Mouse (Mus musculus): ENCODE results near the gene Specc1l. TPM values are rescaled to one million over a fixed set of nuclear protein-coding genes. Genes with fewer than 3 reads are reported as not detected.

Specc1l gene
- polyA plus RNA-seq, 1 experiment from 2014 or later, result 13.3 TPM

DNA sequence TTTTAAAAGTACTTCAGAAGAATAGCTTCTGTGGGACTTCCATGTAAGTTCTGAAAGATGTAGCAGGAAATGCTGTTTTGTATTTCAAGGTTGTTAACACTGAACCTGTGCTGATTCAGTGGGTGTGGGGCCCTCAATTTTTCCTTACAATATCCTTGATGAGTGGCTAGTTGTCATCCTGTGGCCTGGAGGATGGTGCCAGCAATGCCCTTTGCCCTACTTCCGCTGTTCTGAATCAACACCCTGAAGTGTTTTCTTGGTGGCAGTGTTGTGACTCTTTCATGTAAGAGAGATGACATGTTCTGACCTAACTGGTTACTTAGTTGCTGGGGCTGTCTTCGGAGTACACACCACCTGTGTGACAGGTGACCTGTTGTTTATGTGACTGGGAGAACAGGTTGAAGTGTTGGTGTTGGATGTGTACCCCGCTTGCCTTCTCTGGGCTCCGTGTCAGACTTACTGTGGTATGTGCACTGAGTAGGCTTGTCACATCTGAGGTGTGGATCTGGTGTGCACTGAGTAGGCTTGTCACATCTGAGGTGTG is 20.8 kb downstream of the Specc1l start:
- no peak overlapping the region for H3K27ac ChIP-seq (ENCODE audit: low read depth, low read length)
- H3K36me3 ChIP-seq (ENCODE audit: control insufficient read depth, insufficient read depth, low read length), result peaks cover 8% of the 10 kb centered on the region; the same call in 1 of the 2 replicates
- no peaks in the 10 kb centered on the region for H3K27me3 ChIP-seq (replicated peaks; ENCODE audit: control insufficient read depth, insufficient read depth, low read length)
- ATAC-seq (replicated peaks; ENCODE audit: low FRiP score), result no peak
- 96% methylated on average over 4 of the region's 4 CpGs for WGBS
- H3K9me3 ChIP-seq (ENCODE audit: control insufficient read depth, low read length), result no peaks in the 10 kb centered on the region
- DNase-seq (ENCODE audit: low spot score), result no peak
- H3K4me1 ChIP-seq (replicated peaks; ENCODE audit: control insufficient read depth, insufficient read depth, low read length), result no peaks in the 10 kb centered on the region
- no peak overlapping the region for H3K4me2 ChIP-seq
- H3K4me3 ChIP-seq (ENCODE audit: low read depth, low read length), result no peak overlapping the region
- H3K9ac ChIP-seq (ENCODE audit: low read depth, low read length), result no peak overlapping the region

DNA sequence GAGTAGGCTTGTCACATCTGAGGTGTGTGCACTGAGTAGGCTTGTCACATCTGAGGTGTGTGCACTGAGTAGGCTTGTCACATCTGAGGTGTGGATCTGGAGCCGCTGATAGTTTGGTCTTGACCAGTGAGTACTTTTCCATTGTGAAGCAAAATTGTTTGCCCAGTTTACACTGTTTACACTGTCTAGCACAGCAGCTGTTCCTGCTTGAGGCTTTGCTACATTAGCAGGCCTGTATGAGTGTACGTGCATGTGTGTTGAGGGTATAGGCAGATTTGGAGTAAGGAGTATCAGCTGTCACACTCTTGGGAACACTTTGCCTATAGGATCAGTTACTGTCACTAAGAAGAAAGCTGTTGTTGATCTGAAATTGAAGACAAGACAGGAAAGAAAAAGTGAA is 21.6 kb downstream of the Specc1l start:
- DNase-seq (ENCODE audit: low spot score), result no peak
- WGBS, result 85% methylated on average over 2 of the region's 2 CpGs
- peaks cover 8% of the 10 kb centered on the region; the same call in 1 of the 2 replicates for H3K36me3 ChIP-seq (ENCODE audit: control insufficient read depth, insufficient read depth, low read length)
- no peaks in the 10 kb centered on the region for H3K4me1 ChIP-seq (replicated peaks; ENCODE audit: control insufficient read depth, insufficient read depth, low read length)
- H3K27me3 ChIP-seq (replicated peaks; ENCODE audit: control insufficient read depth, insufficient read depth, low read length), result no peaks in the 10 kb centered on the region
- no peaks in the 10 kb centered on the region for H3K9me3 ChIP-seq (ENCODE audit: control insufficient read depth, low read length)
- no peak overlapping the region for H3K4me2 ChIP-seq
- H3K27ac ChIP-seq (ENCODE audit: low read depth, low read length), result no peak overlapping the region
- H3K4me3 ChIP-seq (ENCODE audit: low read depth, low read length), result no peak overlapping the region
- H3K9ac ChIP-seq (ENCODE audit: low read depth, low read length), result no peak overlapping the region
- ATAC-seq (replicated peaks; ENCODE audit: low FRiP score), result no peak

DNA sequence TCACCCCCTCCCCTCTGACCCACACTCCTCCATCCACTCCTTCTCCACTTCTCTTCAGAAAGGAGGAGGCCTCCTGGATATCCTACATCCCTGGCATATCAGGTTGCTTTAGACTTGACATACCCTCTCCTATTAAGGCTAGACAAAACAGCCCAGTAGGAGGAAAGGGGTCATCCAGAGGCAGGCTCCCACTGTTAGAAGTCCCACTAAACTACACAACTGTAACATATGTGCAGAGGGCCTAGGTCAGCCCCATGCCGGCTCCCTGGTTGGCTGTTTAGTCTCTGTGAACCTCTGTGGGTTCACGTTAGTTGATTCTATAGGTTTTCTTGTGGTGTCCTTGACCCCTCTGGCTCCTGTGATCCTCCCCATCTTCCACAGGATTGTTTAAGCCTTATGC is 23.9 kb downstream of the Specc1l start:
- H3K9ac ChIP-seq (ENCODE audit: low read depth, low read length), result no peak overlapping the region
- H3K4me2 ChIP-seq, result no peak overlapping the region
- no peaks in the 10 kb centered on the region for H3K27me3 ChIP-seq (replicated peaks; ENCODE audit: control insufficient read depth, insufficient read depth, low read length)
- no peaks in the 10 kb centered on the region for H3K9me3 ChIP-seq (ENCODE audit: control insufficient read depth, low read length)
- peaks cover 8% of the 10 kb centered on the region; the same call in 1 of the 2 replicates for H3K36me3 ChIP-seq (ENCODE audit: control insufficient read depth, insufficient read depth, low read length)
- WGBS, result 75% methylated on average over 2 of the region's 2 CpGs
- no peak overlapping the region for H3K4me3 ChIP-seq (ENCODE audit: low read depth, low read length)
- no peaks in the 10 kb centered on the region for H3K4me1 ChIP-seq (replicated peaks; ENCODE audit: control insufficient read depth, insufficient read depth, low read length)
- no peak for ATAC-seq (replicated peaks; ENCODE audit: low FRiP score)
- no peak for DNase-seq (ENCODE audit: low spot score)
- H3K27ac ChIP-seq (ENCODE audit: low read depth, low read length), result no peak overlapping the region

DNA sequence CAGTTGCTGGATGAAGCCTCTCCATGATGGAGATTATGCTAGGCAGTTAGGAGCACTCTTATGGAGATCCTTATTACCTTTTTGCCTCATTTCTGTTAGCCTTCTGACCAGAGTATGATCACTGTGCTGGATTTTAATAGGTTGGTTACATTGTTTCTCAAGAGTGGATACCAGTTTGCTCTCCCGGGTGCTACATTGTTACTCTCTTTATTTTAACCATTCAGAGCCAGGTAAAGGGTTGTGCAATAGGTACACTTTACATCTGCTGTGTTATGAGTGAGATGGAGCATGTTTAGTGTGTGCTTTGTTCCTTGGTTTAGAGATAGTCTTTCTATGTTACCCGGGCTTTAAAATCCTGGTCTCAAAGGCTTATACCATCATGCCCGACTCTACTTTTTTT is 24.3 kb downstream of the Specc1l start:
- H3K36me3 ChIP-seq (ENCODE audit: control insufficient read depth, insufficient read depth, low read length), result peaks cover 8% of the 10 kb centered on the region; the same call in 1 of the 2 replicates
- DNase-seq (ENCODE audit: low spot score) (no peak), ATAC-seq (replicated peaks; ENCODE audit: low FRiP score) (no peak)
- H3K27me3 ChIP-seq (replicated peaks; ENCODE audit: control insufficient read depth, insufficient read depth, low read length), result no peaks in the 10 kb centered on the region
- no peak overlapping the region for H3K9ac ChIP-seq (ENCODE audit: low read depth, low read length)
- no peaks in the 10 kb centered on the region for H3K4me1 ChIP-seq (replicated peaks; ENCODE audit: control insufficient read depth, insufficient read depth, low read length)
- H3K4me3 ChIP-seq (ENCODE audit: low read depth, low read length), result no peak overlapping the region
- H3K4me2 ChIP-seq, result no peak overlapping the region
- H3K27ac ChIP-seq (ENCODE audit: low read depth, low read length), result no peak overlapping the region
- 94% methylated on average over 3 of the region's 3 CpGs for WGBS
- H3K9me3 ChIP-seq (ENCODE audit: control insufficient read depth, low read length), result no peaks in the 10 kb centered on the region

DNA sequence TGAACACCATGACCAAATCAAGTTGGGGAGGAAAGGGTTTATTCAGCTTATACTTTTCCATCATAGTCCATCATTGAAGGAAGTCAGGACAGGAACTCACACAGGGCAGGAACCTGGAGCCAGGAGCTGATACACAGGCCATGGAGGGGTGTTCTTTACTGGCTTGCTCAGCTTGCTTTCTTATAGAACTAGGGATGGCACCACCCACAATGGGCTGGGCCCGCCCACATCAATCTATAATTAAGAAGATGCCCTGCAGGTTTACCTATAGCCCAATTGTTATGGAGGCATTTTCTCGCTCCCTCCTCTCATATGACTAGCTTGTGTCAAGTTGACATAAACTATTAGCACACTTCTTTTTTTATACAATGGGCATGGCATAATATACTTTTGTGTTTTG is 25.3 kb downstream of the Specc1l start:
- H3K36me3 ChIP-seq (ENCODE audit: control insufficient read depth, insufficient read depth, low read length), result peaks cover 8% of the 10 kb centered on the region
- H3K27me3 ChIP-seq (replicated peaks; ENCODE audit: control insufficient read depth, insufficient read depth, low read length), result no peaks in the 10 kb centered on the region
- no peak overlapping the region for H3K4me3 ChIP-seq (ENCODE audit: low read depth, low read length)
- no peak overlapping the region for H3K9ac ChIP-seq (ENCODE audit: low read depth, low read length)
- ATAC-seq (replicated peaks; ENCODE audit: low FRiP score), result no peak
- no peaks in the 10 kb centered on the region for H3K9me3 ChIP-seq (ENCODE audit: control insufficient read depth, low read length)
- DNase-seq (ENCODE audit: low spot score), result no peak
- H3K4me2 ChIP-seq, result no peak overlapping the region
- 89% methylated on average over 2 of the region's 2 CpGs for WGBS
- no peak overlapping the region for H3K27ac ChIP-seq (ENCODE audit: low read depth, low read length)
- no peaks in the 10 kb centered on the region for H3K4me1 ChIP-seq (replicated peaks; ENCODE audit: control insufficient read depth, insufficient read depth, low read length)

DNA sequence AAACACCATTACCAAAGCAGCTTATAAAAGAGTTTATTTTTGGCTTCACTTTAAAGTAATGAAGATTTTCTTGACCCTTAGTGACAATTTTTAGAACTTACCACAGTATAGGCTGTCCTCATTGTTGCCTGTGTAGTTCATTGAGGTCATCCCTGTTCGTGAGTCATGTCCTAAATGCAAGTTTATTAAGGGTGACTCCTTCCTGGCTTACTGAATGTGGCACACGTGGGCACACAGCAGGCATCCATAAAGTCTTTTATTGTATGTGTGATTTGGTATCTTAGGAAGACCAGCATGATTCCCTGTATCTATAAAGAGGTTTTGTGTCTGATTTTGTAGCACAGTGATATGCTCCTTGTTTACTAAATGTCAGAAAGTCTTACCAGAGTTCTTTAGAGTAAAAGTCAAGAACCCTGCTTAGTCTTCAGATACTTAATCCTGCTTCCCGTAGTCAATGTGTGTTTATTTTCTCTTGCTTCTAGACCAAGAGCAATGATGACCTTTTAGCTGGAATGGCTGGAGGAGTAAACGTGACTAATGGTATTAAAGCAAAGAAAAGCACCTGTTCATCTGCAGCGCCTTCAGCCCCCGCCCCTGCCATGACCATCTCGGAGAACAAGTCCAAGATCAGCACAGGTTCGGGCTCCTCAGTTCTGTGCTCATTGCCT is 28.8 kb downstream of the Specc1l start:
- WGBS, result 89% methylated on average over 8 of the region's 8 CpGs
- H3K27ac ChIP-seq (ENCODE audit: low read depth, low read length), result no peak overlapping the region
- H3K27me3 ChIP-seq (replicated peaks; ENCODE audit: control insufficient read depth, insufficient read depth, low read length), result no peaks in the 10 kb centered on the region
- DNase-seq (ENCODE audit: low spot score), result no peak
- no peaks in the 10 kb centered on the region for H3K9me3 ChIP-seq (ENCODE audit: control insufficient read depth, low read length)
- H3K4me3 ChIP-seq (ENCODE audit: low read depth, low read length), result no peak overlapping the region
- peaks cover 20% of the 10 kb centered on the region for H3K36me3 ChIP-seq (ENCODE audit: control insufficient read depth, insufficient read depth, low read length)
- ATAC-seq (replicated peaks; ENCODE audit: low FRiP score), result no peak
- H3K9ac ChIP-seq (ENCODE audit: low read depth, low read length), result no peak overlapping the region
- no peak overlapping the region for H3K4me2 ChIP-seq
- H3K4me1 ChIP-seq (replicated peaks; ENCODE audit: control insufficient read depth, insufficient read depth, low read length), result no peaks in the 10 kb centered on the region

DNA sequence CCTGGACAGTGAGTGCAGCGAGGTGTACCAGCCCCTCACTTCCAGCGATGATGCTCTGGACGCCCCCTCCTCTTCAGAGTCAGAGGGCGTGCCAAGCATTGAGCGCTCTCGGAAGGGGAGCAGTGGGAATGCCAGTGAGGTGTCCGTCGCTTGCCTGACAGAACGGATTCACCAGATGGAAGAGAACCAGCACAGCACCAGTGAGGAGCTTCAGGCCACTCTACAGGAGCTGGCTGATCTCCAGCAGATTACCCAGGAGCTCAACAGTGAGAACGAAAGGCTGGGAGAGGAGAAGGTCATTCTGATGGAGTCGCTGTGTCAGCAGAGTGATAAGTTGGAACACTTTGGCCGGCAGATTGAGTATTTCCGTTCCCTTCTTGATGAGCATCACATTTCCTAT is 33.9 kb downstream of the Specc1l start:
- Histone ChIP-seq H3K27me3 (replicated peaks; ENCODE audit: control insufficient read depth, insufficient read depth, low read length) (no peaks in the 10 kb centered on the region), H3K9me3 (ENCODE audit: control insufficient read depth, low read length) (no peaks in the 10 kb centered on the region), H3K27ac (ENCODE audit: low read depth, low read length) (no peak overlapping the region), H3K36me3 (ENCODE audit: control insufficient read depth, insufficient read depth, low read length) (peaks cover 31% of the 10 kb centered on the region), H3K9ac (ENCODE audit: low read depth, low read length) (no peak overlapping the region), H3K4me2 (no peak overlapping the region), H3K4me3 (ENCODE audit: low read depth, low read length) (no peak overlapping the region), H3K4me1 (replicated peaks; ENCODE audit: control insufficient read depth, insufficient read depth, low read length) (no peaks in the 10 kb centered on the region)
- 88% methylated on average over 13 of the region's 13 CpGs for WGBS
- DNase-seq (ENCODE audit: low spot score), result no peak
- no peak for ATAC-seq (replicated peaks; ENCODE audit: low FRiP score)

DNA sequence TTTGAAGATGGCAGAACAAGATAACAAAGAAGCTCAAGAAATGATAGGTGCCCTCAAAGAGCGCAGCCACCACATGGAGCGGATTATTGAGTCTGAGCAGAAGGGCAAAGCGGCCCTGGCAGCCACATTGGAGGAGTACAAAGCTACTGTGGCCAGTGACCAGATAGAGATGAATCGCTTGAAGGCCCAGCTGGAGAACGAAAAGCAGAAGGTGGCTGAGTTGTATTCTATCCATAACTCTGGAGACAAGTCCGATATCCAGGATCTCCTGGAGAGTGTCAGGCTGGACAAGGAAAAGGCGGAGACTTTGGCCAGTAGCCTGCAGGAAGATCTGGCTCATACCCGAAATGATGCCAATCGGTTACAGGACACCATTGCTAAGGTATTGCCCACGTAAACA is 34.5 kb downstream of the Specc1l start:
- no peak overlapping the region for H3K4me3 ChIP-seq (ENCODE audit: low read depth, low read length)
- no peak overlapping the region for H3K9ac ChIP-seq (ENCODE audit: low read depth, low read length)
- no peaks in the 10 kb centered on the region for H3K4me1 ChIP-seq (replicated peaks; ENCODE audit: control insufficient read depth, insufficient read depth, low read length)
- H3K27me3 ChIP-seq (replicated peaks; ENCODE audit: control insufficient read depth, insufficient read depth, low read length), result no peaks in the 10 kb centered on the region
- H3K9me3 ChIP-seq (ENCODE audit: control insufficient read depth, low read length), result no peaks in the 10 kb centered on the region
- no peak for ATAC-seq (replicated peaks; ENCODE audit: low FRiP score)
- H3K36me3 ChIP-seq (ENCODE audit: control insufficient read depth, insufficient read depth, low read length), result peaks cover 31% of the 10 kb centered on the region
- H3K4me2 ChIP-seq, result no peak overlapping the region
- no peak for DNase-seq (ENCODE audit: low spot score)
- H3K27ac ChIP-seq (ENCODE audit: low read depth, low read length), result no peak overlapping the region
- WGBS, result 92% methylated on average over 10 of the region's 10 CpGs

DNA sequence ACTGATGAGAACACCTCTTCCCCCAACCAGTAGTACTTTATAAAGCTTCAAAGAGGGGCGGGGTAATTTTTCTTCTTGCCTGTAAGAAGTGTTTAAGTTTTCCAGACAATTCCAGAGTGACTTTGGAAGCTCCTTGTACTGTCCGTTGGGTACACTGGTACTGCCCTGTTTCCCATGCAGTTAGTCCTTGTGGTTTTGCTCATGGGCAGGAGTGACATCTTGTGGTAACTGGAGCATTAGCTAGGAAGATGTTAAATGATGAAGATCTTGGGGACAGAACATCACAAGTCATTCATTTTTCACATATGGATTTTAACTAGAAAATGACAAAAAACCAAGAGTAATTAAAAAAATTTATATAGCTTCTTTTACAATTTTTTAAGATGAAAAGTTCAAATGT is 39.1 kb downstream of the Specc1l start:
- H3K36me3 ChIP-seq (ENCODE audit: control insufficient read depth, insufficient read depth, low read length), result peaks cover 7% of the 10 kb centered on the region
- no peak overlapping the region for H3K27ac ChIP-seq (ENCODE audit: low read depth, low read length)
- H3K4me2 ChIP-seq, result no peak overlapping the region
- H3K4me1 ChIP-seq (replicated peaks; ENCODE audit: control insufficient read depth, insufficient read depth, low read length), result no peaks in the 10 kb centered on the region
- DNase-seq (ENCODE audit: low spot score), result no peak
- 71% methylated on average over 2 of the region's 2 CpGs for WGBS
- no peaks in the 10 kb centered on the region for H3K27me3 ChIP-seq (replicated peaks; ENCODE audit: control insufficient read depth, insufficient read depth, low read length)
- no peak overlapping the region for H3K4me3 ChIP-seq (ENCODE audit: low read depth, low read length)
- H3K9me3 ChIP-seq (ENCODE audit: control insufficient read depth, low read length), result no peaks in the 10 kb centered on the region
- no peak for ATAC-seq (replicated peaks; ENCODE audit: low FRiP score)
- H3K9ac ChIP-seq (ENCODE audit: low read depth, low read length), result no peak overlapping the region

Data from liver, embryonic 11.5 days (tissue).